Mouse (Mus musculus): ENCODE measurements around the gene Gm28041. TPM values are rescaled to one million over a fixed set of nuclear protein-coding genes. Genes with fewer than 3 reads are reported as not detected.
A peak's percentile ranks its signal among the peaks of the same experiment; 100 is the strongest.
"Not testable (repeated sequence)": the region's sequence is repeated elsewhere in the genome, so short reads cannot be mapped to it uniquely, and the experiment has no call there.

The Gm28041 gene
- total RNA-seq (2014; fragmentation: Nextera tagmentation) (6.1 TPM in 1 of 2 replicates, not detected in the other), total RNA-seq (2017) (not detected in 2 replicates)

DNA sequence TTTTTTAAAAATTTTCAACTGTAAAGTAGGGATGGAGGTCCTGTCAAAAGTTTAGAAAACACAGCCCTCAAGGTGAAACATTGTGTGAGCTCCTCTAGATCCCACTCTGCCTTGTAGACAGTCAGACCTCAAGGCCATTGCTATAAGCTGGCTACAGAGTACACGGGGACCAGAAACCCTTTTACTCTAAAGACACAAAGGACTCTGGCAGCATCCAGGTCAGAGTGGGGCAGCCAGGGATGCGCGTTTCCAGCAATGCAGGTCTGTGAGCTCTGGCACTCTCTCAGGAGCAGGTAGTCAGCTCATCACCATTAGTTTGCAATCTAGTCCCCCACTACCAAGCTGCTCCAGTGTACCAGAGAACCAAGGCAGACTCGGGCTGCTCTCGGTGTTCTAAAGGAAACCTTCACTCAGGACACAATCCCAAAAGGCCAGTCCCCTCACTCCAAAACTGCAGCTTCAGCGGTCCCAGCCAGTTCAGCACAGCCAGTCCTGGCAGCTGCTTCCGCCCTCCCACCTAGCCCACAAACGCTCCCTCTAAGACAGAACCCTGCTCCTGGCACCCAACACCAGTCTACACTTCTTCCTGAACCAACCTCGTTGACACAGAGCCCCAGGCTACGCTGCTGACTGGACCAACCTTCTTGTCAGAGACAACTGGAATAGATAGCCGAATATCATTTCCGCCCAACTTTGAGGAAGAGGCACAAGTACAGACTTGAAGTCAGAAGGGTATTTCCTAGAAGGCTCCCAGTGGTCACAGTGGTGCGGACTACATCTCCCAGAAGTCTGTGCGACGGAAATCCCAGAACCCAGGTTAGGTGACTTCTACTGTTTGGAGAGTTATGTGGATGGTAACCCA, at the start of gene Gm28041, which contains the start of gene Zfp456:
Gene Gm28041, minus strand, starts transcription at position 684 of the 862 bp plus-strand sequence.
Gene Zfp456, minus strand, starts transcription at position 761 of the 862 bp plus-strand sequence.
- ATAC-seq (replicated peaks; ENCODE audit: poor library complexity, severe bottlenecking), result peak; percentile 95

- not testable (repeated sequence) for ATAC-seq (replicated peaks; ENCODE audit: poor library complexity, severe bottlenecking)
Observed at GRCm38 (mm10) chr13:67422532-67422931, 47.0 kb upstream of the Gm28041 start.

- ATAC-seq (replicated peaks; ENCODE audit: poor library complexity, severe bottlenecking), result peak; percentile 74
Observed at GRCm38 (mm10) chr13:67421207-67421857, 45.8 kb upstream of the Gm28041 start, which contains the start of gene Zfp459. Gene Zfp459 (minus strand): TSS chr13:67421418.

- ATAC-seq (replicated peaks; ENCODE audit: poor library complexity, severe bottlenecking), result peak; percentile 71
Observed at GRCm38 (mm10) chr13:67420558-67421206, 45.1 kb upstream of the Gm28041 start.

DNA sequence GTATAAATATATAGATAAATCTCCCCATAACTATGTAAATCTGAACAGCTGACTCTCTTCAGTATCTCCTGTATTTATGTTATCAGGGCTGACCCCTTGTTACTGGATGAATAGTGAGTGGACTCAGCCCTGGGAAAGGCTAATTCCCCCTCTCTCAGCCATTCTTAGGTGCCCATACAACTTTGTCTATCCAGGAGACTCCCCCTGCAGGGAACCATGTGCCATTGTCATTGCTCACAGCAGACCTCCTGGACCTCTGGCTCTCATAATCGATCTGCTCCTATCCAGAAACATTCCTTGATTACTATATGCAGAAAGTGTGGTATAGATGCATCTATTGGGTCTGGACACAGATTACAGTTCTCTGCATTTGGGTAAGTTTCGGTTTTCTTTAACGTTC, 41.3 kb upstream of the Gm28041 start:
- ATAC-seq (replicated peaks; ENCODE audit: poor library complexity, severe bottlenecking), result no peak

DNA sequence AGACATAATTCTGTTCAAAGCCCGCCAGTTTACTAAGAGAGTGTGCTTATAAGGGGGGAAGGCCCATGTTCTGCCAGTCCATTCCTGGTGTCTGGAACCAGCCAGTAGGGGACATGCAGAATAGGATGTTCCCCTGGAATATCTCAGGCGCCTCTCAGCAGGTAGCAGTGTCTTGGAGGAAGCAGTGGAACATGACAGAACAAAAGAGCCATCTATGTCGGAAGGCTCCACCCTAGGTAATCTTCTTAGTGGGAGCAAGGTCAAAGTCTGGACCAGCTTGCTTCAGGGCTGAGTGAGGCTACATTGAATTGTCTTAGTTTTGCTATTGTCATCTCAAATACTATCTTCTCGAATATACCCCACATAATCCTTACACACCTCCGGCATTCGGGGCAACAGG, 40.2 kb upstream of the Gm28041 start:
- no peak for ATAC-seq (replicated peaks; ENCODE audit: poor library complexity, severe bottlenecking)

GRCm38 (mm10) chr13:67413634-67414033, 38.1 kb upstream of the Gm28041 start:
- ATAC-seq (replicated peaks; ENCODE audit: poor library complexity, severe bottlenecking), result peak; percentile 55; the same call in 1 of the 2 replicates

DNA sequence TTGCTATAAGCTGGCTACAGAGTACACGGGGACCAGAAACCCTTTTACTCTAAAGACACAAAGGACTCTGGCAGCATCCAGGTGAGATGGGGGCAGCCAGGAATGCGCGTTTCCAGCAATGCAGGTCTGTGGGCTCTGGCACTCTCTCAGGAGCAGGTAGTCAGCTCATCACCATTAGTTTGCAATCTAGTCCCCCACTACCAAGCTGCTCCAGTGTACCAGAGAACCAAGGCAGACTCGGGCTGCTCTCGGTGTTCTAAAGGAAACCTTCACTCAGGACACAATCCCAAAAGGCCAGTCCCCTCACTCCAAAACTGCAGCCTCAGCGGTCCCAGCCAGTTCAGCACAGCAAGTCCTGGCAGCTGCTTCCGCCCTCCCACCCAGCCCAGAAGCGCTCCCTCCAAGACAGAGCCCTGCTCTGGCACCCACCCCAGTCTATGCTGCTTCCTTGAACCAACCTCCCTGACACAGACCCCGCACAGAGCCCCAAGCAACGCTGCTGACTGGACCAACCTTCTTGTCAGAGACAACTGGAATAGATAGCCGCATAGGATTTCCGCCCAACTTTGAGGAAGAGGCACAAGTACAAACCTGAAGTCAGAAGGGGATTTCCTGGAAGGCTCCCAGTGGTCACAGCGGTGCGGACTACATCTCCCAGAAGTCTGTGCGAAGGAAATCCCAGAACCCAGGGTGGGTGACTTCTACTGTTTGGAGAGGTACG, 23.8 kb upstream of the Gm28041 start, which contains the start of gene Zfp429:
Gene Zfp429, minus strand, starts transcription at position 637 of the 721 bp plus-strand sequence.
- peak; percentile 99 for ATAC-seq (replicated peaks; ENCODE audit: poor library complexity, severe bottlenecking)

GRCm38 (mm10) chr13:67376255-67376654, 722 bp upstream of the Gm28041 start:
- peak; percentile 49 for ATAC-seq (replicated peaks; ENCODE audit: poor library complexity, severe bottlenecking)

GRCm38 (mm10) chr13:67360131-67360744, 15.3 kb downstream of the Gm28041 start, which contains the start of the genes Gm28044 and Zfp953:
Gene Gm28044 (minus strand): TSS chr13:67360536.
Gene Zfp953 (minus strand): TSS chr13:67360605.
- peak; percentile 93 for ATAC-seq (replicated peaks; ENCODE audit: poor library complexity, severe bottlenecking)

DNA sequence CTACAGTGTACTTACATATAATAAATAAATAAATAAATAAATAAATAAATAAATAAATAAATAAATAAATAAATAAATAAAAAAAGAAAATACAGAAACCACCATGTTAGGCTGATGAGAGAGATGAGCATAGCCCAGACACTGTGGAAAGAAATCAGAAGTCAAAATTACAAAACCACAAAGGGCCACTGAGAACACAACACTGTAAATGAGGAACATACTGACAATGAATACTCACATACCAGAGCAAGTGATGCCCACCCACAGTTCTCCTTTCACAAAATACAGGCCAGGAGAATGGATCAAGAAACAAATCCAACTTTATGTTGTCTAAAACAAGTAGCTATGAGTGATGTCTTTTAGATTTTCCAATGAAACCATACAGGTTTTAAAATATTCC, 23.7 kb downstream of the Gm28041 start:
- ATAC-seq (replicated peaks; ENCODE audit: poor library complexity, severe bottlenecking), result peak; percentile 68

DNA sequence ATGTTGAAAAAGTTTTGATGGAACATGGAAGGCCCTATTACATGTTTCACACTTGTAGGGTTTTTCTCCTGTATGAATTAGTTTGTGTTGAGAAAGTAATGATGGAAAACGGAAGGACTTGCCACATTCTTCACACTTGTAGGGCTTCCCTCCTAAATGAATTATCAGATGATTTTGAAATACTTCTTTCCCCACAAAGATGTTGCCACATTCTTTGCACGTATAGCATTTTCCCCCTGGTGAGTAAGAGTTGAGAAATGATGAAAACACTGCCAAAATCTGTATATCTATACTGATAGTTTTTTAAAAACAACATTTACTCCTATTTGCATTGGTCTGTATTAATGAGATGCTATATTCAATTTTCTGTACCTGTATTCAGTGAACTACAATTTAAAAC, 32.1 kb downstream of the Gm28041 start:
- peak; percentile 96 for ATAC-seq (replicated peaks; ENCODE audit: poor library complexity, severe bottlenecking)

DNA sequence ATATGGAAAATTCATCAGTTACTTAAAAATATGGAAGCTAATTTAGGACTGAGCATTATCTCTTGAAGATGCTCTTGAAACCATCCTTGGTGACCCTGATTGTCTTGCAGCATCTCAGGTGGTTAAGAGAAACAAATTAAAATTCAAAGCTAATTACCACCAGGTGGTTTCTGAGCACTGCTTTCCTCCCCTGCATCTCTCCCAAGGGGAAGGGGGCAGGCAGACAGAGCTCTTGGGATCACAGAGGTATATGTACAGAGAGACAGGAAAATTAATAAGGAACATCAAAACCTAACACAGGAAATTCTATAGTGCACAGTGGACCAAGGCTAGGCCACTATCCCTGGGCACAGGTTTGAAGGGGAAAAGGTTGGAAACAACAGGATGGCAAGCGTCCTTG, 42.7 kb downstream of the Gm28041 start:
- 0 out of 2 replicates have a peak, but pooled peaks have one; percentile 1 for ATAC-seq (replicated peaks; ENCODE audit: poor library complexity, severe bottlenecking)

DNA sequence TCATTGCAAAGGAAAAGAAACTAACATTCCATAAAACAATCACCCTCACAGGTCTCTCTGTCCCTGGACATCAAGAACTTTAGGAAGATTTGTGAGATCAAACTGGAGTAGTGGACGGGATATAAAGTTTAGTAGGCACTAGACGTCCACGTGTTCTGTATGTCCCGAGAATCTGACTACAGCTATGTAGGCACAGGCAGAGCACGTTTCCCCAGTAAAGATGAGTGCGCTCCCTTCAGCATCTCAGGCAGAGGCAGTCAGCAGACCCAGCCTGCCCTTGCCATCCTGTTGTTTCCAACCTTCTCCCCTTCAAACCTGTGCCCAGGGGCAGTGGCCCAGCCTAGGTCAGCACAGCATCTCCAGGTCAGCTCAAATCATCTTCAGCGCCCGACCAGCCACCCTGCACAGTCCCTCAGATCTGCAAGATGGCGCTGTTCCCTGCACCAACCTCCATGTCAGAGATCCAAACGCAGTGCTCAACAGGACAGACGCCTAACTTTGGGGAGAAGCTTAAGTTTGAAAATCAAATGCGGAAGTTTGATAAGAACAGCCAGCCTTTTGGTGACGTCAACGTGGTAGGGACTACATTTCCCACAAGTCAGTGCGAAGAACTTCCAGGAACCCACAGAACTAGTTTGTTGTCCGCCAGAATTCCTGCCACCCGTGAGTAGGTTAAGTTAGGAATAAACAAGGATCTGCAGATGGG, 43.4 kb downstream of the Gm28041 start, which contains the start of gene Zfp595:
Gene Zfp595, minus strand, starts transcription at position 552 of the 706 bp plus-strand sequence.
- ATAC-seq (replicated peaks; ENCODE audit: poor library complexity, severe bottlenecking), result peak; percentile 95

DNA sequence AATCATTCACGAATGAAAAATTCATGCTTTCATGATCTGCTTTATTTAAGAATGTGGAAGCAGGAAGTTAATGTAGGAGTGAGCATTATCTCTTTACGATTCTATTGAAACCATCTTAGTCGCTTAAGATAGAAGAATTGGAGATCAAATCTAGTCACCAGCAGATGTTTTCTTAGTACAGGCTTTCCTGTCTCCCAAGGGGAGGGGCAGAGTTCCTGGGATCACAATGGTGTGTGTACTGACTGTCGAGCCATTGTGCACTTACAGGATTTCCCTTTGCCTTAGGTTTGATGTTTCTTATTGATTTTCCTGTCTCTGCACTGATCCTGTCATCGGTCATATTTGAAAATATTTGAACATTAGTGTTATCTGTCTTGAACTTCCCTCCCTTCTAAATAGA, 68.8 kb downstream of the Gm28041 start:
- ATAC-seq (replicated peaks; ENCODE audit: poor library complexity, severe bottlenecking), result peak; percentile 10

- ATAC-seq (replicated peaks; ENCODE audit: poor library complexity, severe bottlenecking), result peak; percentile 96
Observed at GRCm38 (mm10) chr13:67305822-67306672, 69.5 kb downstream of the Gm28041 start, which contains the start of gene Zfp457. Gene Zfp457 (minus strand): TSS chr13:67306485.

Measured in granulocyte monocyte progenitor cell, adult 5-6 weeks (primary cell).